Mouse (Mus musculus): Measurements from ENCODE around the gene Apba2. TPM values are rescaled to one million over a fixed set of nuclear protein-coding genes. Genes with fewer than 3 reads are reported as not detected.

Gene Apba2
- polyA plus RNA-seq, 1 experiment from 2014 or later: 169 TPM

GRCm38 (mm10) chr7:64697791-64698337 lies 196.4 kb downstream of the Apba2 start:
- Histone ChIP-seq H3K4me3 (replicated peaks; ENCODE audit: low read length) (no peak overlapping the region), H3K27me3 (ENCODE audit: control insufficient read depth, insufficient read depth, low read length) (no peaks in the 10 kb centered on the region), H3K27ac (no peak overlapping the region), H3K9me3 (ENCODE audit: control insufficient read depth, low read length) (no peaks in the 10 kb centered on the region), H3K4me2 (replicated peaks) (no peak overlapping the region), H3K9ac (no peak overlapping the region), H3K4me1 (replicated peaks; ENCODE audit: control insufficient read depth, insufficient read depth, low read length) (peaks cover 40% of the 10 kb centered on the region), H3K36me3 (replicated peaks; ENCODE audit: control insufficient read depth, insufficient read depth) (peaks cover 10% of the 10 kb centered on the region; the same call in 1 of the 2 replicates)
- no peak for DNase-seq (ENCODE audit: low spot score)
- 41% methylated on average over 6 of the region's 6 CpGs for WGBS
- ATAC-seq (ENCODE audit: low FRiP score): no peak

DNA sequence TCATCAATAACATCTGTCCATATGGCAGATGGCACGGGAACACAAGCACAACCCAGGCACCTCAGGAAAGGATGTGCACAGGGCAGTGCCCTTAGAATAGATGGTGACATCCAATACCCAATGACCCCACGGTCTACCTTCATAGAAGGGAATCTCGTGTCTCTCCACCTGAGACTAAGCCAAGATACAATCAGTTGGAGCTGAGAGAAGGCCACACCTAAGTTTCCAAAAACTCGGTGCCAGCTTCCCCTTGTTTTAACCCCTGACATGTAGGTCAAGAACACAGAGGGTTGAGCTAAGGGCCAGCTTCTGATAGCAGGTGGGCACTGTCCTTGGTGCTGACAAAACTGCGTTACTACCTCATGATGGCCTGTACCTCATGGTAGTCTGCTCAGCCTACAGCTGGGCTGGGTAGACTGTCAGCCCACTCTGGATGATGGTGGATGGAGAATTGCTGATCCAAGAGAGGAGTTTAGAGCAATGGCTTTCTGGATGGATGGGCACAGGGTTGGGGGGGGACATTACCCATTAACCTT lies 202.6 kb downstream of the Apba2 start:
- no peaks in the 10 kb centered on the region for H3K36me3 ChIP-seq (replicated peaks; ENCODE audit: control insufficient read depth, insufficient read depth)
- DNase-seq (ENCODE audit: low spot score): no peak
- no peak overlapping the region for H3K27ac ChIP-seq

DNA sequence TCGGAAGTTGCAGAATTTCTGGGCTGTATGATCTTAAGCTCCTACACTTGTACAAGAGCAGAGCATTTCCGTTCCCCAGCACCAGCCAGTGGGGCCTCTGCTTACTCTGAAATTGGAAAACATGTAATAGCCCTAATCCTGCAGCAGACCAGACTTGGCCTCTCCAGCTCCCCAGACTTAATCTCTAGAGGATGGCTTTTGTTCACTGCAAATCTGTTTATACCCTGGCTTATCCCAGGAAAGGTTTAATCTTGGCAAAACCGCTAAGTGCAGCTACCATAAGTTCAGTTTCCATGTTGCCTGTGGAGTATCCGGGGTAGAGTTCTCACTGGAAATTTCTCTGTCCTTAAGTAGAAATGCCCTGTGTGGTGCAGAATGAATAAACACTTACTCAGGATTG lies 206.7 kb downstream of the Apba2 start:
- ATAC-seq (ENCODE audit: low FRiP score) (no peak), DNase-seq (ENCODE audit: low spot score) (no peak)
- Histone ChIP-seq H3K4me3 (replicated peaks; ENCODE audit: low read length) (no peak overlapping the region), H3K36me3 (replicated peaks; ENCODE audit: control insufficient read depth, insufficient read depth) (no peaks in the 10 kb centered on the region), H3K9me3 (ENCODE audit: control insufficient read depth, low read length) (no peaks in the 10 kb centered on the region), H3K4me2 (replicated peaks) (no peak overlapping the region), H3K4me1 (replicated peaks; ENCODE audit: control insufficient read depth, insufficient read depth, low read length) (no peaks in the 10 kb centered on the region), H3K27ac (no peak overlapping the region), H3K9ac (no peak overlapping the region), H3K27me3 (ENCODE audit: control insufficient read depth, insufficient read depth, low read length) (no peaks in the 10 kb centered on the region)
- WGBS: 86% methylated on average over 4 of the region's 4 CpGs

More for the DNA sequence above, 202.6 kb downstream of the Apba2 start:
- no peaks in the 10 kb centered on the region for H3K9me3 ChIP-seq (ENCODE audit: control insufficient read depth, low read length)
- 82% methylated on average over 5 of the region's 5 CpGs for WGBS
- ATAC-seq (ENCODE audit: low FRiP score): no peak
- no peak overlapping the region for H3K4me2 ChIP-seq (replicated peaks)
- no peak overlapping the region for H3K4me3 ChIP-seq (replicated peaks; ENCODE audit: low read length)
- no peaks in the 10 kb centered on the region for H3K27me3 ChIP-seq (ENCODE audit: control insufficient read depth, insufficient read depth, low read length)
- peaks cover 9% of the 10 kb centered on the region; the same call in 1 of the 2 replicates for H3K4me1 ChIP-seq (replicated peaks; ENCODE audit: control insufficient read depth, insufficient read depth, low read length)
- H3K9ac ChIP-seq: no peak overlapping the region

DNA sequence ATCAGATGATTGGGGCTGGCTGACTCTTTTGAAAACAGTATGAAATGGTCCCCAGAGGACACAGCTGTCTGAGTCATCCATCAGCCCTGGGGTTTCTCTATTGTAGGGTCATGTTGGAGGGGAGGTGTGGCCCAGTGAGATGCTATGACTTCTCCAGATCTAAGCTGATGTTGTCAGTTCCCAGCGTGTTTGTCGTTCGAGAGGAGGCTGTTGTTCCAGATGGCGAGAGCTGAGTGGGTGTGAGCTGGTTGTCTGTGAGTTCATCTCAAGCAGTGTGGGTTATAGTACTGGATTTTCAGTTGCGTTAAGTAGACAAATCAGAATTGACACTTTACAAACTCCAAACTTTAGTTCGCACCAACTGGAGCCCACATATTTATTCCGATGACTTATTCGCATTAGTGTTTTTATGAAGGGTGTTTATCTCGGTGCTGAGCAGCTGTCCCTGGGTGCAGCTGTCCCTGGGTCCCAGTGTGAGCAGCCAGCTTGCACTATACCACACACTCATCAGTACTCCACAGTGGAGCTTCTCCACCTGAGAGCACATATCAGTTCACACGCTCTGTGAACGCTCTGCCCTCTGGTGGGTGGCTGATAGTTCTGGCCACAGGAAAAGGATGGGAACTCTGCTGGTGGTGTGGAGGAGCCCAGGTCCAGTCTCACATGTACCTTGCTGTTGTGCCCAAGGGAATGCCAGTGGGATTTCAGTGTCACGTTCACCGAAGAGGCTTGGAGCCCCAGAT lies 208.2 kb downstream of the Apba2 start:
- H3K27ac ChIP-seq: no peak overlapping the region
- H3K9ac ChIP-seq: no peak overlapping the region
- no peaks in the 10 kb centered on the region for H3K9me3 ChIP-seq (ENCODE audit: control insufficient read depth, low read length)
- H3K27me3 ChIP-seq (ENCODE audit: control insufficient read depth, insufficient read depth, low read length): no peaks in the 10 kb centered on the region
- no peaks in the 10 kb centered on the region for H3K36me3 ChIP-seq (replicated peaks; ENCODE audit: control insufficient read depth, insufficient read depth)
- DNase-seq (ENCODE audit: low spot score): no peak
- H3K4me2 ChIP-seq (replicated peaks): no peak overlapping the region
- 82% methylated on average over 13 of the region's 13 CpGs for WGBS
- no peak overlapping the region for H3K4me3 ChIP-seq (replicated peaks; ENCODE audit: low read length)
- peak; percentile 51; the same call in 1 of the 2 replicates for ATAC-seq (ENCODE audit: low FRiP score)
- H3K4me1 ChIP-seq (replicated peaks; ENCODE audit: control insufficient read depth, insufficient read depth, low read length): no peaks in the 10 kb centered on the region

DNA sequence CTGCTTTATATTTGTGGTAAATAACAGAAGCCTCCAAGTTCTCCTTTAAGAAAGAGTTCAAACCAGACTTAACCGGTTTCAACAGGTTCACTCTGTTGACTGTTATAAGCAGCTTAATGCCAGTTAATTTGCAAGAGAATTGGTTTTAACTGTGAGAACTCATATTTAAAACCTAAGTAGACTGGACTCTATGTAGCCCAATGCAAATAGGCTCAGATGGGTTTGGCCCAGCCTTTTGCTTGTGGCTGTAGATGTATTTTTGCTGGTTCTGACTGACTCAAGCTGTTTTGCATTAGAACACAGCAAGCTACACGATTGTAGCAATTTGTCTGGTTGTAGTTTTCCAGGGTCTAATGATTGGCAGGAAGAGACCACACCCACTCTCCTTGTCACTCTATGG lies 214.8 kb downstream of the Apba2 start:
- Histone ChIP-seq H3K9ac (no peak overlapping the region), H3K36me3 (replicated peaks; ENCODE audit: control insufficient read depth, insufficient read depth) (0 out of 2 replicates have a peak, but pooled peaks cover 12% of the 10 kb centered on the region), H3K4me3 (replicated peaks; ENCODE audit: low read length) (no peak overlapping the region), H3K4me2 (replicated peaks) (no peak overlapping the region), H3K27me3 (ENCODE audit: control insufficient read depth, insufficient read depth, low read length) (no peaks in the 10 kb centered on the region), H3K9me3 (ENCODE audit: control insufficient read depth, low read length) (no peaks in the 10 kb centered on the region), H3K4me1 (replicated peaks; ENCODE audit: control insufficient read depth, insufficient read depth, low read length) (no peaks in the 10 kb centered on the region), H3K27ac (no peak overlapping the region)
- no peak for ATAC-seq (ENCODE audit: low FRiP score)
- 84% methylated on average over 2 of the region's 2 CpGs for WGBS
- DNase-seq (ENCODE audit: low spot score): no peak

- Histone ChIP-seq H3K9me3 (ENCODE audit: control insufficient read depth, low read length) (no peaks in the 10 kb centered on the region), H3K4me3 (replicated peaks; ENCODE audit: low read length) (no peak overlapping the region), H3K4me1 (replicated peaks; ENCODE audit: control insufficient read depth, insufficient read depth, low read length) (peaks cover 13% of the 10 kb centered on the region), H3K36me3 (replicated peaks; ENCODE audit: control insufficient read depth, insufficient read depth) (no peaks in the 10 kb centered on the region), H3K4me2 (replicated peaks) (no peak overlapping the region), H3K27ac (no peak overlapping the region), H3K9ac (no peak overlapping the region), H3K27me3 (ENCODE audit: control insufficient read depth, insufficient read depth, low read length) (no peaks in the 10 kb centered on the region)
- DNase-seq (ENCODE audit: low spot score): no peak
- ATAC-seq (ENCODE audit: low FRiP score): no peak
- WGBS: 91% methylated on average over 3 of the region's 3 CpGs
These were observed 221.8 kb downstream of the Apba2 start for GRCm38 (mm10) chr7:64723313-64723712.

GRCm38 (mm10) chr7:64724409-64724808 lies 222.9 kb downstream of the Apba2 start:
- ATAC-seq (ENCODE audit: low FRiP score) (no peak), DNase-seq (ENCODE audit: low spot score) (no peak)
- H3K36me3 ChIP-seq (replicated peaks; ENCODE audit: control insufficient read depth, insufficient read depth): no peaks in the 10 kb centered on the region
- H3K4me2 ChIP-seq (replicated peaks): no peak overlapping the region
- WGBS: 89% methylated on average over 1 of the region's 1 CpGs
- H3K9me3 ChIP-seq (ENCODE audit: control insufficient read depth, low read length): no peaks in the 10 kb centered on the region
- H3K27ac ChIP-seq: no peak overlapping the region
- H3K27me3 ChIP-seq (ENCODE audit: control insufficient read depth, insufficient read depth, low read length): no peaks in the 10 kb centered on the region
- H3K4me3 ChIP-seq (replicated peaks; ENCODE audit: low read length): no peak overlapping the region
- H3K4me1 ChIP-seq (replicated peaks; ENCODE audit: control insufficient read depth, insufficient read depth, low read length): peaks cover 13% of the 10 kb centered on the region
- no peak overlapping the region for H3K9ac ChIP-seq

GRCm38 (mm10) chr7:64725967-64726695 lies 224.6 kb downstream of the Apba2 start:
- WGBS: 51% methylated on average over 6 of the region's 6 CpGs
- Histone ChIP-seq H3K36me3 (replicated peaks; ENCODE audit: control insufficient read depth, insufficient read depth) (no peaks in the 10 kb centered on the region), H3K4me1 (replicated peaks; ENCODE audit: control insufficient read depth, insufficient read depth, low read length) (peaks cover 13% of the 10 kb centered on the region), H3K27me3 (ENCODE audit: control insufficient read depth, insufficient read depth, low read length) (no peaks in the 10 kb centered on the region), H3K4me3 (replicated peaks; ENCODE audit: low read length) (no peak overlapping the region), H3K9ac (no peak overlapping the region), H3K27ac (peak overlapping the region; percentile 58; the same call in 1 of the 2 replicates), H3K9me3 (ENCODE audit: control insufficient read depth, low read length) (no peaks in the 10 kb centered on the region), H3K4me2 (replicated peaks) (no peak overlapping the region)
- ATAC-seq (ENCODE audit: low FRiP score) (peak; percentile 60), DNase-seq (ENCODE audit: low spot score) (peak; percentile 61)

- H3K4me1 ChIP-seq (replicated peaks; ENCODE audit: control insufficient read depth, insufficient read depth, low read length): peaks cover 13% of the 10 kb centered on the region
- no peaks in the 10 kb centered on the region for H3K9me3 ChIP-seq (ENCODE audit: control insufficient read depth, low read length)
- H3K36me3 ChIP-seq (replicated peaks; ENCODE audit: control insufficient read depth, insufficient read depth): no peaks in the 10 kb centered on the region
- peak; percentile 70 for DNase-seq (ENCODE audit: low spot score)
- H3K4me3 ChIP-seq (replicated peaks; ENCODE audit: low read length): no peak overlapping the region
- no peaks in the 10 kb centered on the region for H3K27me3 ChIP-seq (ENCODE audit: control insufficient read depth, insufficient read depth, low read length)
- ATAC-seq (ENCODE audit: low FRiP score): peak; percentile 66
- no peak overlapping the region for H3K27ac ChIP-seq
- no peak overlapping the region for H3K9ac ChIP-seq
- no peak overlapping the region for H3K4me2 ChIP-seq (replicated peaks)
- WGBS: 70% methylated on average over 5 of the region's 5 CpGs
These were observed 226.7 kb downstream of the Apba2 start for GRCm38 (mm10) chr7:64728181-64728591.
